Mouse (Mus musculus) limb, embryonic 14.5 days (tissue): Measurements from ENCODE around the gene Psen1. TPM values are rescaled to one million over a fixed set of nuclear protein-coding genes. Genes with fewer than 3 reads are reported as not detected.
A peak's percentile ranks its signal among the peaks of the same experiment; 100 is the strongest.

Experiments used
- ATAC-seq: fragments of 200-750 bp; cut with Nextera tagmentation; 2 replicates; pipeline ENCODE4 v1.8.0; 2017; ENCODE audit warnings: low read depth, moderate number of reproducible peaks, moderate TSS enrichment; ENCODE audit not compliant: low FRiP score
- DNase-seq: peaks from one replicate; pipeline ENCODE4 v3.0.0-alpha.2; 2015; ENCODE audit warnings: low spot score
- H3K27ac ChIP-seq: fragments of 300-500 bp; sonication (generic); replicated peaks from 2 replicates; pipeline ENCODE4 v1.5.1; 2014; ENCODE audit warnings: low read depth, mild to moderate bottlenecking, low read length, moderate library complexity, mixed read lengths
- H3K27me3 ChIP-seq: fragments of 300-500 bp; sonication (generic); 2 replicates; pipeline ENCODE4 v1.6.1; 2014; ENCODE audit warnings: low read length, mixed read lengths; ENCODE audit not compliant: control insufficient read depth, insufficient read depth
- H3K36me3 ChIP-seq: fragments of 300-500 bp; sonication (generic); 2 replicates; pipeline ENCODE4 v1.6.1; 2014; ENCODE audit warnings: mild to moderate bottlenecking, low read length, moderate library complexity, mixed read lengths; ENCODE audit not compliant: control insufficient read depth, insufficient read depth
- H3K4me1 ChIP-seq: fragments of 300-500 bp; sonication (generic); 2 replicates; pipeline ENCODE4 v1.6.1; 2014; ENCODE audit warnings: antibody characterized with exemption, low read length, mixed read lengths; ENCODE audit not compliant: control insufficient read depth, insufficient read depth
- H3K4me2 ChIP-seq: fragments of 300-500 bp; sonication (generic); replicated peaks from 2 replicates; pipeline ENCODE4 v1.6.1; 2014; ENCODE audit warnings: low read depth, mild to moderate bottlenecking, low read length, moderate library complexity; ENCODE audit not compliant: severe bottlenecking
- H3K4me3 ChIP-seq: fragments of 300-500 bp; sonication (generic); replicated peaks from 2 replicates; pipeline ENCODE4 v1.5.1; 2014; ENCODE audit warnings: low read length
- H3K9ac ChIP-seq: fragments of 300-500 bp; sonication (generic); 2 replicates; pipeline ENCODE4 v1.6.1; 2014; ENCODE audit warnings: mild to moderate bottlenecking, low read depth, low read length, moderate library complexity; ENCODE audit not compliant: severe bottlenecking
- H3K9me3 ChIP-seq: fragments of 300-500 bp; sonication (generic); 2 replicates; pipeline ENCODE4 v1.6.1; 2016; ENCODE audit warnings: low read length; ENCODE audit not compliant: control insufficient read depth
- POLR2A ChIP-seq: fragments of 200-500 bp; IDR thresholded peaks from 2 replicates; pipeline ENCODE4 v1.8.0; 2012; ENCODE audit warnings: inconsistent platforms, mild to moderate bottlenecking, moderate library complexity, borderline replicate concordance; ENCODE audit not compliant: insufficient read depth, insufficient read length; ENCODE audit errors: extremely low read depth
- WGBS: fragments of 180-500 bp; shearing (Covaris S2); extraction: QIAGEN DNeasy Blood & Tissue Kit; methylation state at CpG from one replicate; pipeline ENCODE4 v1.1.7; 2014; 5-methylcytosine and 5-hydroxymethylcytosine counted together
- polyA plus RNA-seq, 2 experiments: library from polyadenylated mRNA; depleted of rRNA in 1 of 2; stranded (reverse) in 1 of 2; unstranded in 1 of 2; fragments of >200 nt; fragmentation: Nextera tagmentation in 1 of 2; extraction: Ambion mirVana in 1 of 2; gene quantifications; 2 replicates each; pipeline versions ENCODE4 v1.2.1 to v1.2.3; 2012 to 2014

Gene Psen1
- polyA plus RNA-seq, 2 experiments: 33.1 to 79.3 TPM

- DNase-seq (no peak), ATAC-seq (no peak)
- H3K27ac ChIP-seq: no peak overlapping the region
- H3K9me3 ChIP-seq: no peaks in the 10 kb centered on the region
- H3K4me3 ChIP-seq: no peak overlapping the region
- 92% methylated on average over 9 of the region's 9 CpGs for WGBS
- TF ChIP-seq POLR2A: no peak
- no peak overlapping the region for H3K4me2 ChIP-seq
- H3K36me3 ChIP-seq: peaks cover 16% of the 10 kb centered on the region
- no peaks in the 10 kb centered on the region for H3K27me3 ChIP-seq
- no peak overlapping the region for H3K9ac ChIP-seq
- peaks cover 8% of the 10 kb centered on the region; the same call in 1 of the 2 replicates for H3K4me1 ChIP-seq
Measured at GRCm38 (mm10) chr12:83686575-83687350, 1.2 kb upstream of the Psen1 start.

- TF ChIP-seq POLR2A: no peak
- peak; percentile 47 for DNase-seq
- Histone ChIP-seq H3K9ac (peak overlapping the region; percentile 91), H3K27me3 (no peaks in the 10 kb centered on the region), H3K4me2 (peak overlapping the region; percentile 74), H3K4me3 (peak overlapping the region; percentile 98), H3K36me3 (peaks cover 11% of the 10 kb centered on the region), H3K4me1 (peaks cover 8% of the 10 kb centered on the region; the same call in 1 of the 2 replicates), H3K9me3 (no peaks in the 10 kb centered on the region), H3K27ac (peak overlapping the region; percentile 91)
- under 1% methylated on average over 35 of the region's 49 CpGs for WGBS
- peak; percentile 59 for ATAC-seq
Measured at GRCm38 (mm10) chr12:83688316-83689086, 549 bp downstream of the Psen1 start.

GRCm38 (mm10) chr12:83689087-83689432, 1.1 kb downstream of the Psen1 start:
- Histone ChIP-seq H3K4me1 (peaks cover 8% of the 10 kb centered on the region; the same call in 1 of the 2 replicates), H3K36me3 (peaks cover 7% of the 10 kb centered on the region; the same call in 1 of the 2 replicates), H3K9ac (peak overlapping the region; percentile 91), H3K27me3 (no peaks in the 10 kb centered on the region), H3K9me3 (no peaks in the 10 kb centered on the region), H3K4me2 (peak overlapping the region; percentile 74), H3K27ac (0 out of 2 replicates have a peak overlapping the region, but pooled peaks have one; percentile 91), H3K4me3 (peak overlapping the region; percentile 98)
- DNase-seq (no peak), ATAC-seq (no peak)
- 31% methylated on average over 6 of the region's 6 CpGs for WGBS
- no peak for TF ChIP-seq POLR2A

GRCm38 (mm10) chr12:83694011-83694410, 6.1 kb downstream of the Psen1 start:
- DNase-seq (no peak), ATAC-seq (no peak)
- H3K4me1 ChIP-seq: peaks cover 2% of the 10 kb centered on the region; the same call in 1 of the 2 replicates
- no peak for TF ChIP-seq POLR2A
- no peak overlapping the region for H3K27ac ChIP-seq
- 88% methylated on average over 5 of the region's 5 CpGs for WGBS
- H3K4me3 ChIP-seq: no peak overlapping the region
- H3K36me3 ChIP-seq: peaks cover 7% of the 10 kb centered on the region; the same call in 1 of the 2 replicates
- H3K9ac ChIP-seq: no peak overlapping the region
- no peaks in the 10 kb centered on the region for H3K9me3 ChIP-seq
- H3K27me3 ChIP-seq: no peaks in the 10 kb centered on the region
- no peak overlapping the region for H3K4me2 ChIP-seq

- peaks cover 12% of the 10 kb centered on the region for H3K36me3 ChIP-seq
- H3K9ac ChIP-seq: no peak overlapping the region
- no peak overlapping the region for H3K4me3 ChIP-seq
- no peak for TF ChIP-seq POLR2A
- no peak overlapping the region for H3K27ac ChIP-seq
- H3K9me3 ChIP-seq: no peaks in the 10 kb centered on the region
- H3K4me2 ChIP-seq: no peak overlapping the region
- ATAC-seq: no peak
- DNase-seq: no peak
- H3K4me1 ChIP-seq: no peaks in the 10 kb centered on the region; the same call in 1 of the 2 replicates
- 90% methylated on average over 3 of the region's 3 CpGs for WGBS
- H3K27me3 ChIP-seq: no peaks in the 10 kb centered on the region
Measured at GRCm38 (mm10) chr12:83694669-83695068, 6.7 kb downstream of the Psen1 start.
